Mouse (Mus musculus) olfactory bulb, adult 2 months (tissue): ENCODE results near the gene Tnfrsf8.

Experiments
- CTCF ChIP-seq: fragments of 200-500 bp; IDR thresholded peaks from 2 replicates; pipeline ENCODE4 v1.5.1; 2012; ENCODE audit warnings: low read depth, mild to moderate bottlenecking, low read length, moderate library complexity; ENCODE audit not compliant: insufficient read depth
- POLR2A ChIP-seq: fragments of 200-500 bp; IDR thresholded peaks from 2 replicates; pipeline ENCODE4 v1.6.1; 2012; ENCODE audit warnings: mild to moderate bottlenecking, low read depth, low read length, moderate library complexity; ENCODE audit not compliant: insufficient read depth

DNA sequence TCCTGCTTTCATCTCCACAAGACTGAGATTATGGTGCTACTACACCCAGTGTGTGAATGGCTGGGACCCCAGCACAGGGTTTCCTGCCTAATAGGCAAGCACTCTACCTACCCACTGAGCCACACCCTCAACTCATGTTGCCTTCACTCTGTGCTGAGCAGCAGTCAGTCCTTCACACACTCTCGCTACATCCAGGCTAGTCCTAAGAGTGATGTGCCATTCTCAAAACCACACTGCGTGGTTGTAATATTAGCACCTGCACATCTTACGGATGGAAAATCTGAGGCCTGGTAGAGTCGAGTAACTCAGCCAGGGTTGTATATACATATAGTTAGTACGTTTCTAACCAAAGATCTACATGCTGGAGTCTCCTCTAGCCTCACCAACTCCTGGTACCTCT lies 40.1 kb downstream of the Tnfrsf8 start:
- no peak for TF ChIP-seq CTCF
- TF ChIP-seq POLR2A = no peak
